In the genomic region with DNA sequence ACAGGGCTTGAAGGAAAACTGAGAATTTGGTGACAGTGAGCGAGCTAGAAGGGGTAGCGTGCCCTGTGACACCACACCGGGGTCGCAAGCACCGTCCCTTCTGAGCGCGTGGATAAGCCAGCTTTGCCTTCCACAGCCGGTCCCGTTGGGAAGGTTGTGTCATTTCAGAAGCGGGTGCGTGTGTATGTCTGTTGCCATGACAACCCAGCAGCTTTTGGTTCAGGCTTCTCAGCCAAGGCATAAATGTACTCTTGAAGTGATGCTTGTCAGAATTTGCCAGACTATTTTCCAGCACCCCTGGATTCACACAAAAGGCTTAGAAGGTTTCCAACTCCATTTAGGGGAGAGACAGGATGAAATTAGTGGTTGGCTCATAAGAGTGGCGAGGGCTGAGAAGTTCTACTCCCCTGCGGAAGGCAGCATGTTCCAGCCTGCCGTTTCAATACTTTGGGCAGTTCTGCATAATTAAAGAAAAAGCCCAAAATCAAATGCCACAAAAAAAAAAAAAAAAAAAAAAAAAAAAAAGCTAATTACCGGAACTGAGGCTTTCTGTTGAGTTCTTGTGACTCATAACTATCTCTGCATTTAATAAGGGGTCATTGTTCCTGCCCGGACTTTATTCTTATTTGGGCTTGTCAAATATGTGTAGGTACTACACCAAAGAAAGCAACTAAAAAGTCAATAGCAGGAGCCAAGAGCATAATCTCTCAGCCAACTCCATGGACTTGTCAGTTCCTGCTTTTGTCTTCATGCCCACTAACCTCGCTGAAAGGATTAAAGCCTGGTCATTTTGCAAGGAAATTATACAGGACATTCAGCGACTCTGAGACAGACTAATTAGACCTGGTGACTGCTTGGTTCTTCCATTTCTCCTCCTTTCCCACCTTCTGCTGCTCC, we compare ENCODE assay signal across 9 mouse cellular contexts.
DNase-seq lines count a peak whose midpoint lies in the region; ATAC-seq lines count a peak whose summit lies in the region.
"Had no signal": no experiment of that assay in that cellular context is flagged by ENCODE, and none has a peak within 500 bp of the region (broad histone marks: within the 10 kb centered on the region; RNA-seq: fewer than 3 reads in every experiment).

No protein-coding gene starts in this region.

- H3K27ac ChIP-seq in heart, embryonic 15.5 days = peak overlapping the region; percentile 29; the same call in 1 of the 2 replicates
- no peak overlapping the region for H3K27ac ChIP-seq in neural tube, embryonic 12.5 days
- no peak overlapping the region for H3K27ac ChIP-seq in liver, embryonic 11.5 days (ENCODE audit: low read depth, low read length)
- H3K27ac ChIP-seq: liver, embryonic 15.5 days had no signal

- DNase-seq in Muller cell, postnatal 12 days (ENCODE audit: inconsistent ontology term) = peak; percentile 76
- peak; percentile 72 for DNase-seq in embryo, embryonic 10.5 days (ENCODE audit: low spot score)
- peak; percentile 47 to 86 for DNase-seq in left cerebral cortex, adult 8-10 months (ENCODE audit: low spot score in 2 of 2)
- DNase-seq in liver, embryonic 11.5 days (ENCODE audit: low spot score) = no peak
- no peak for DNase-seq in yolk sac, embryonic 10.5 days (ENCODE audit: low spot score)

- H3K27me3 ChIP-seq in heart, embryonic 15.5 days = no peaks in the 10 kb centered on the region
- no peaks in the 10 kb centered on the region; the same call in 1 of the 2 replicates for H3K27me3 ChIP-seq in neural tube, embryonic 12.5 days (replicated peaks)
- H3K27me3 ChIP-seq in liver, embryonic 11.5 days (replicated peaks; ENCODE audit: control insufficient read depth, insufficient read depth, low read length) = no peaks in the 10 kb centered on the region
- H3K27me3 ChIP-seq: liver, embryonic 15.5 days had no signal

- no peak overlapping the region for H3K9ac ChIP-seq in heart, embryonic 15.5 days
- H3K9ac ChIP-seq in neural tube, embryonic 12.5 days = no peak overlapping the region
- H3K9ac ChIP-seq in liver, embryonic 11.5 days (ENCODE audit: low read depth, low read length) = no peak overlapping the region
- H3K9ac ChIP-seq: liver, embryonic 15.5 days had no signal

- no peak for ATAC-seq in heart, embryonic 15.5 days (replicated peaks; ENCODE audit: insufficient number of reproducible peaks, insufficient read depth, low FRiP score, low read depth)
- no peak for ATAC-seq in neural tube, embryonic 12.5 days (ENCODE audit: low FRiP score, low read depth)
- ATAC-seq in erythroblast, adult 5-6 weeks (replicated peaks; ENCODE audit: low FRiP score, poor library complexity, severe bottlenecking) = no peak
- ATAC-seq in liver, embryonic 11.5 days (replicated peaks; ENCODE audit: low FRiP score) = no peak

- no peaks in the 10 kb centered on the region for H3K36me3 ChIP-seq in heart, embryonic 15.5 days
- no peaks in the 10 kb centered on the region for H3K36me3 ChIP-seq in neural tube, embryonic 12.5 days
- H3K36me3 ChIP-seq in liver, embryonic 11.5 days (ENCODE audit: control insufficient read depth, insufficient read depth, low read length) = no peaks in the 10 kb centered on the region
- H3K36me3 ChIP-seq: liver, embryonic 15.5 days had no signal

- WGBS in heart, embryonic 15.5 days = 66% methylated on average over 18 of the region's 18 CpGs
- 55% methylated on average over 18 of the region's 18 CpGs for WGBS in neural tube, embryonic 12.5 days
- WGBS in liver, embryonic 11.5 days = 80% methylated on average over 18 of the region's 18 CpGs

- no peaks in the 10 kb centered on the region for H3K9me3 ChIP-seq in heart, embryonic 15.5 days (replicated peaks)
- H3K9me3 ChIP-seq in neural tube, embryonic 12.5 days = no peaks in the 10 kb centered on the region
- H3K9me3 ChIP-seq in liver, embryonic 11.5 days (ENCODE audit: control insufficient read depth, low read length) = no peaks in the 10 kb centered on the region
- H3K9me3 ChIP-seq: liver, embryonic 15.5 days had no signal

- H3K4me1 ChIP-seq in heart, embryonic 15.5 days (replicated peaks) = peaks cover 33% of the 10 kb centered on the region
- H3K4me1 ChIP-seq in neural tube, embryonic 12.5 days = peaks cover 13% of the 10 kb centered on the region
- H3K4me1 ChIP-seq in liver, embryonic 11.5 days (replicated peaks; ENCODE audit: control insufficient read depth, insufficient read depth, low read length) = no peaks in the 10 kb centered on the region
- H3K4me1 ChIP-seq: liver, embryonic 15.5 days had no signal

- H3K4me2 ChIP-seq in heart, embryonic 15.5 days = no peak overlapping the region
- H3K4me2 ChIP-seq in neural tube, embryonic 12.5 days (replicated peaks) = peak overlapping the region; percentile 14; the same call in 1 of the 2 replicates
- H3K4me2 ChIP-seq in liver, embryonic 11.5 days = no peak overlapping the region
- H3K4me2 ChIP-seq: liver, embryonic 15.5 days had no signal

- H3K4me3 ChIP-seq in heart, embryonic 15.5 days = no peak overlapping the region
- no peak overlapping the region for H3K4me3 ChIP-seq in neural tube, embryonic 12.5 days
- no peak overlapping the region for H3K4me3 ChIP-seq in liver, embryonic 11.5 days (ENCODE audit: low read depth, low read length)
- H3K4me3 ChIP-seq: liver, embryonic 15.5 days had no signal

Comparison
In these comparisons a context has a peak if more than half of its experiments do, and no peak if none do; other contexts are left out.
1. DNase-seq: peak in Muller cell, postnatal 12 days (single experiment), embryo, embryonic 10.5 days (single experiment) and left cerebral cortex, adult 8-10 months (2 of 2); none in liver, embryonic 11.5 days (single experiment) and yolk sac, embryonic 10.5 days (single experiment).